Mouse (Mus musculus) layer of hippocampus, adult 9-11 months (tissue): ENCODE measurements at regions not wholly inside any gene's neighbourhood (a gene's known extent, or its start where the extent isn't known, plus 50 kb on each side); places are given as distances from the start of the nearest gene placed in this dataset.
A peak's percentile ranks its signal among the peaks of the same experiment; 100 is the strongest.

Experiments used
- DNase-seq: peaks from one replicate; pipeline ENCODE4 v3.0.0; 2022

- DNase-seq = no peak
Observed at GRCm38 (mm10) chr6:39283761-39284415, 77.3 kb upstream of the Kdm7a start.

GRCm38 (mm10) chr6:39278317-39278716, 71.7 kb upstream of the Kdm7a start:
- peak; percentile 44 for DNase-seq

GRCm38 (mm10) chr6:39274774-39275502, 68.3 kb upstream of the Kdm7a start:
- DNase-seq = peak; percentile 46

GRCm38 (mm10) chr6:39273427-39273826, 66.8 kb upstream of the Kdm7a start:
- DNase-seq = no peak

GRCm38 (mm10) chr6:39270457-39270856, 63.9 kb upstream of the Kdm7a start:
- no peak for DNase-seq

- no peak for DNase-seq
Observed at GRCm38 (mm10) chr6:39269706-39270105, 63.1 kb upstream of the Kdm7a start.

- DNase-seq = no peak
Observed at GRCm38 (mm10) chr6:39268647-39269428, 62.2 kb upstream of the Kdm7a start.

- no peak for DNase-seq
Observed at GRCm38 (mm10) chr6:39264722-39265121, 58.1 kb upstream of the Kdm7a start.

- no peak for DNase-seq
Observed at GRCm38 (mm10) chr6:39263615-39264014, 57.0 kb upstream of the Kdm7a start.

GRCm38 (mm10) chr6:39261951-39262350, 55.4 kb upstream of the Kdm7a start:
- no peak for DNase-seq

GRCm38 (mm10) chr6:39260480-39260879, 53.9 kb upstream of the Kdm7a start:
- DNase-seq = no peak

GRCm38 (mm10) chr6:39259129-39259528, 52.5 kb upstream of the Kdm7a start:
- no peak for DNase-seq

GRCm38 (mm10) chr6:39258656-39259055, 52.1 kb upstream of the Kdm7a start:
- no peak for DNase-seq

GRCm38 (mm10) chr6:39257667-39258395, 51.2 kb upstream of the Kdm7a start:
- no peak for DNase-seq

- DNase-seq = no peak
Observed at GRCm38 (mm10) chr6:39257111-39257571, 50.6 kb upstream of the Kdm7a start.

GRCm38 (mm10) chr6:39256304-39257103, 49.9 kb upstream of the Kdm7a start:
- DNase-seq = no peak
